Mouse (Mus musculus) mature B cell (primary cell): ENCODE measurements at regions not wholly inside any gene's neighbourhood (a gene's known extent, or its start where the extent isn't known, plus 50 kb on each side); places are given as distances from the start of the nearest gene placed in this dataset.
"Not testable (repeated sequence)": the region's sequence is repeated elsewhere in the genome, so short reads cannot be mapped to it uniquely, and the experiment has no call there.

Source experiments
- in situ Hi-C: fragments of 300-500 bp; cut with MboI; formaldehyde crosslinking; loops from 2 replicates; pipeline ENCODE4 v1.14.3; 2019

DNA sequence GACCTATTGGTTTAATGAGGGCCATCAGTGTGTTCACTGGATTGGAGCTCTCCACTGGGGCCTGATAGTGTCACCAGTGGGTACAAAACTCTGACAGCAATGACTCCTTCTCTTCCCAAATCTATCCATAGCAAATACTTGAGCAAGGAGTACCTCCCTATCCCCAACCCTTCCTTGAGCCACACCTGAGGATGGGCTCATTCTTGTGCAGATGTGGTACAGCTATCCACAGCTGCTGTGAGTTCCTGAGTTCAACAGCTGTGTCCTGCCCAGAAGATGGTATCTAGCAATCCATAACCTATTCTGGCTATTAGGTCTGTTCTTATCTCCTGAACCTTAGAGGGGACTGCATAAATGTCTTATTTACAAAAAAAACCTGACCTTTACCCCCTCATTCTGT is 148.7 kb upstream of the Cwc22 start:
- in situ Hi-C loops = no loop called here

DNA sequence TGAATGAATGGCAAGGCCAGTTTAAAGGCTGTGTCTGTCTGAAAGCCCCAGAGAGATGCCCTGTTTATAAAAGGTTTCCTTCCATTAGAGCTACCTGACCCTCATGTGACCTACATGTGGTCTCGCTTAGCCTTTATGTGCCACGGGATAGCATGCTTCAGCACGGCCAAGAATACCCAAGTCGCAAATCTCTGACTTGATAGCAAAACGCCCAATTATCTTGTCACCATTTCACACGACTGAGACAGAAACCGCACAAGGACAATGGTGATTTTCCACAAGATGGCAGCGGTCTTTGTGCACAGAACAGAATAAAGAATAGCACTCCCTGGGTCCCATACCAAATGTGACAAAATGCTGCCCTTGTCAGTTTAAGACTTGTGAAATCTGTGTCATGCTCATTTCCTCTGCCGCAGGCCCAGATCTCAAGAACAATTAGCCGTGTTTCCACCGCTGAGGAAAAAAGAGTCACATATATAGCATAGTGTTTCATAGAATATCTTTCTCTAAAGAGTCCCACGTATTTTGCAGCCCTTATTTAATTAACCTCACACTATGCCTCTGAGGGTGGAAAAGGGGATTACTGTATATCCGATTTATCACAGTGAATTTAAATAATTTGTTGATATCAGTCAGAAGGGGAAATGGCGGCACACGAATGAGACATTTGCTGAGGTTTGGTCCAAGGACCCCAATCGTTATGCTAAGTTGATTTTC is 118.3 kb upstream of the Cwc22 start:
- in situ Hi-C loops = no loop called here

DNA sequence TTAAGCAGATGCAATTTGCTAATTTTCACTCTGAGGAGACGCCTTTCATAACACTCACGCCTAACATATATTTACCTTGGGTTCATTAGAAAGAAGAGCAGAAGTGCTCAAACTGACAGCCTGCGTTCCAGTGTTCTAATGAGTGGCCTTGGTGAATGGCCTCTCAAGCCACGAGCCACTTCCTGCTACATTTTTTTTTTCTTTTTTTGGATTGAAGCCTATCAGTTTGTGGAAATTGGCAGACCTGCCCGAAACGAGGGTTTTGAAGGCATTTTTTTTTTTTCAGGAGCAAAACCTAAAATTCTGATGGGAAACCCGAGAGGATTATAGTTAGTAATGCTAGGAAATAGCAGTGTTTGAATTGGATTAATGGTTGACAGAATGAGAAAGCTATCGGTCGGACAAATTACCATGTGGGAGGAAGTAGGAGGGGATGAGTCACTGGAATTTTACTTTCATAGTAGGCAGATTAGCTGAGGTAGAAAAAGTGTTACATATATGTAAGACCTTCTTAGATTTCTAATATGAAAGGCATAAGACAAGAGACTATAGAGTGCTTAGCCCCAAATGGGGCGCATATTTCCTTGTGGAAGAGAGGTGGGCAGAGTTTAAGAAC is 113.7 kb upstream of the Cwc22 start:
- in situ Hi-C loops = no loop called here

DNA sequence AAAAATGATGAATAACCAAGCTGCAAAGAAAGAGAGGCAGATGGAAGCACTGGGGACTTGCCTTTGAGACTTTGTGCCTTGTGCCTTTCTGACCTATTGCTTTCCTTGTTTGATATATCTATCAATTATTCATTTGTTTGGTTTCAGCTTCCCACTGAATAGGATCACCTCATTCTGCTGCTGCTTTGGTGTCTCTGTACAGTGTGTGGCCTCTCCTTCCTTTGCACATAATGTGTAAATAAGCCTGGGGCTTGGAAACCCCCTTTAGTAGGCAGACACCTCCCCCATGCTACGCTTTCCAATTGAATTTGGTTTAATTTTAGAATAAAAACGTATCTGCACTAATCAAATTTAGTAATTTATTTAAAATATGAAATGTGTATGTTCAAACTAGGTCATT is 112.8 kb upstream of the Cwc22 start:
- in situ Hi-C loops = no loop called here

DNA sequence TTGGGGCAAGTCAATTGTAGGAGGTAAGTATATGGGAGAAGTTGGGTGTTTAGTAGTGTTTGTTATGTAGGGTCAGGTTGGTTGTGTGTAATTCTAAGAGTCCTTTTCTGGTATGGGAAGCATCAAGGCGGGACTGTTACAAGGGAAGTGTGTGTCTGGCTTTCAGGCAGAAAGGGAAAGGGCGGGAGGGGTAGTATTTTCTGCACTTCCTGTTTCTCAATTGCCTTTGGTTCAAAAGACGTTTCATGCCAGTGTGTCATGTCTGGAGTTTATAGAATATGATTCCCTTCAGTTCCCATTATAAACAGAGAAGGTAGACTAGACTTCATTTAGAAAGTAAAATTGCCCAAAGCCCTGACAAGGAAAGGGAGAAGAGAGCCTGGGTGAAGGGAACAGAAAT is 107.7 kb upstream of the Cwc22 start:
- in situ Hi-C loops = no loop called here

DNA sequence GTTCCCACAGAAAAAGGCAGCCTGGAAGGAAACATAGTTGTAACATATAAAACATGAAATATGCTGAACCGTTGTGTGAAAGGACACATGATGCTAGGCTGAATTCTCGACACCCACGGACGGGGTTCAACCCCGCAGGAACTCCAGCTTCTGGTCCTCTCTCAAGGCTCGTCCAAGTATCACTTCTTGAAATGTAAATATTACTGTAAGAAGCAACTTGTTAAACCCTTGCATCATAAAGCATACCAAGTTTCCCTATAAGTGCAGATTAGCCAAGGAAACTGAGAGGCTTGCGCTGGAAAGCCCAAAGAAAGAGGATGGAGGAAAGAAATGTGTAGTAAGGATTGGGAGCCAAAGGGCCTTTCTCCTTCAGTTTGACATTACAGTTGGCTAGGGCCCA is 104.4 kb upstream of the Cwc22 start:
- in situ Hi-C loops = no loop called here

DNA sequence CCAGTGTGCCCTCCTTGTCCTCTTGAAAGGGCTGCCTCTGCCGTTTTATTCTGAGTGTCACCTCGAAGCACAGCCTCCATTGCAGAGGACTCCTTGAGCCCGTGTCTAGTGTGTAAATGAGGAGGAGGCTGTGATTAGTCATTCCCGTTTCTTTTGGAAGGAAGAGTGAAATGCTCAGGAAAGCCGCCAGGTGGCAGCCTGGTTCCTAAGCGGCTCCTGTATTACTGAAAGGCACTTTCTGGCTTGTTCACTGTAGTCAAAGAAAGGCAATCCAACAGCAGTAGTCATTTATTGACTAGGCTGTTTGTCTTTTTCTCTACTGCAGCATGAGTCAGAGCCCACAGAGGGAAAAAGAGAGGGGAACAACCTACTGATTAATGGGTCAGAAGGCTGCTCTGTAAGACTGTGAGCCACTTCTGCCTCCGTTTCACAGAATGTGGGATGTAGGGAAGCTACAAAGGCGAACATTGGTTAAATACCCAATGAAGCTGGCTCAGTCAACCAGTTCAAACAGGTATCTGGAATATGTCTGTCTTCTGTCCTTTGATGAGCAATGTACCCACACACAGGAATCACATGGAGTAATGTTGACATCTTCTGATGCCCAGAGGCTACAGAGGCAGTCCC is 103.2 kb upstream of the Cwc22 start:
- in situ Hi-C loops = loop anchor here (10.0 kb wide), 1 partner anchor 865 kb away; no protein-coding TSS in a partner anchor

DNA sequence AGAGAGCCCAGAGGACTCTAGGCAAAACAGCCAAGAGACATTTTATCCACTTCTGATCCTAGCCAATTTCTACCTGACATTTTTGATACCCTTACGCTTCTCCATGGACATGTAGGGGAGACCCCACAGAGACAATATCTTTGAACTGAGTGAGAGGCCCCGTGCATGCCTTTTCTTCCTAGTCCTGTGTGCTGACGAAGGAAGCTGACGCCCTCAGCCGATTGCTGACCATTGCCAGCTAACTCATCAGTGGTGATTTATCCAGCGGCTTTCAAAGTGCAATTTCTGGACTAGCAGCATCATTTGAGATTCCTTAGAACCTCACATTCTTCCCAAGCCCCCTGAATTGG is 102.5 kb upstream of the Cwc22 start:
- in situ Hi-C loops = loop anchor here (10.0 kb wide), 1 partner anchor 866 kb away; no protein-coding TSS in a partner anchor

DNA sequence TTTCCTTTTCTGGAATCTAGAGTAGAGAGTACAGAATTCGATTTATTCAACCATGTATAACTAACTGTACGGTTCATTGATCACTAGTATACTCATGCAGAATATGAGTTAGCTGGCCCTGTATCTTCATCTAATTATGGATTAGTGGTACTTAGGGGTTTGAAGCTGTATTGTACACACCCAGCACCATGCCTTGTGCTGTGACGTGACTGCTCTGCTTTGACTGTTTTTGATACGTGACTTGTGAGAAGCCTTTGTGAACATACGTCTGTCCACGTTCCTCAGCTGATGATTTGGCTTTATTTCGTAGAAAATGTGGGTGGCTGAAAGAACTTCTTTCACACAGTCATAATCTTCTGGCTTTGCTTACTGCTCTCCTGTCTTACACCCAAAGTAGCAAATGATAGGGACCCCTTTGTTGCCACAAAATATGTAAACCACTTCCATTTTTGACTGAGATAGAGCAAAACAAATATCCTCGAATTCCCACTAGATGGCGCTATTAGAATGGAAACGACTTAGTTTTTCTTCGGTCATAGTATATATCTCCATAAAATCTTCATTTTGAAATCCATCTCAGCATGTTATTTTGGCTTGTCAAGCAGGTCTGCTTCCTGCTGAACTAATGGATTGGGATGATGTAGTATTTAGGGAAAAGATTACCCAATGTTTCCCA is 102.0 kb upstream of the Cwc22 start:
- in situ Hi-C loops = loop anchor here (10.0 kb wide), 1 partner anchor 867 kb away; no protein-coding TSS in a partner anchor

DNA sequence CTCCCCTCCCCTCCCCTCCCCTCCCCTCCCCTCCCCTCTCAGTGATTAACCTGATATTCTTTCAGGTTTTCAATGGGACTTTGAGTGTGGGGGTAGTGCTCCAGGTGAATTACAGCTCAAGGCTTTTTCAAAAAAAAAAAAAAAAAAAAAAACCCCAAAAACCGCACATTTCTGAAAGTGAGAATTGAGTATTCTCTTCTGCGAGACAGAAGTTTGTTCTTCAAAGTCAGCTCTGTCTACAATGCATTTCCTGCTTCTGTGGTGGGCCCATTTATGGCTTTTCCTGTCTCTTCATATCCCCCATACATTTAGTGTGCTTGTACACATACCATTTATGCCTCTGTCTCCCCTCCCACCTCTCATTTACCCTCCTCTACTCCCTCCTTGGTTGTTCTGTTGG is 81.1 kb upstream of the Cwc22 start:
- in situ Hi-C loops = no loop called here

DNA sequence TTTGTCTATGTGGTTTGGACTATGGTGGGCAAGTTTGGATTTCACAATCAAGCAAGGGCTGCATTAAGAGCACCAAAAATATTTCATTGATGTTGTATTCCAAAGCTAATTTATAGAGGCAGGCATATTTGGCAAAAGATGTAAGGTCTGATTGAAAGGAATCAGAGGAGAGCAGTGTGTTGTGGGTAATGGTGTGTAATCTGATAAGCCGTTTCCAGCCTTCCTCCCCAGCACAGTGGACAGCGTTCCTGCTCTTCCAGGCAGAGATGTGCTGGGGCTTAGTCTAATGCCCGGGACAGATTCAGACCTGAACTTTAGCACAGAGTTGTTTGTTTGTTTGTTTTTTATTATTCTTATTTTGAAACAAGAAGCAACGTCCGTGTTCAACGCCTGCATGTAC is 80.6 kb upstream of the Cwc22 start:
- in situ Hi-C loops = no loop called here

DNA sequence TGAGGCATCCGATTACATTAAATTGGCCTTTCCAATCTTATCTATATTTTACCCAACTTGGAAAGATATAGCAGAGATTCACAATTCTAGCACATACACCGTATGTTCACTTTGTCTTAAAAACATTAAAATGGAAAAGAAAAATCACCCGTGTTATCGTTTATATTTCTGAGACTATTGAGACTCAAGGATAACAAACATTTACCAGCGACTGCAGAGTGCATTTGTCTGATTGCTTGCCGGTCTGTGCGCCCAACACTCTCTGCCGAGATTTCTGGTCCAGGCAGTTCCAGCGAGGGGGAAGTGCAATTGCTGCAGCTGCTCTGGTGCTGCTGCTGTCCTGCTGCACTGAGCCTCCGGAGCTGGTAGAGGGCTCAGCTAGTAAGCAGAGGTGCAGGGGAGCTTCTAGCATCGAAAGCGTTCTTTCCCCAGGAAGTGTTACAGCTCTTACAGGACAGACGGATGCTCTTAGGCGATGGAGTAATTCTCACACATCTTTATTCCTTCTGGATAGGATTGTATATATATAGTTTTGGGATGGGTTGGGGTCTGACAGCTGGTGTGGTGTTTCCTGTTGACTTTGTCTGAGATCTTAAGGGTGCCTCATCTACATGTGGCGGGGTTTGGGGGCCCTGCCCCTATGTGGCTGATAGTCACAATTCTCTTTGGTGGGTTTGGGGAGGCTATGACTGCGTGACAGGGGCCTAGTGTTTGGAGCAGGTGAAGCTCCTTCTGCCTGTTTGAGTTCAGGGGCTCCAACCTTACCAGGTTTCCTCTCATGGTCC is 79.7 kb upstream of the Cwc22 start:
- in situ Hi-C loops = no loop called here

DNA sequence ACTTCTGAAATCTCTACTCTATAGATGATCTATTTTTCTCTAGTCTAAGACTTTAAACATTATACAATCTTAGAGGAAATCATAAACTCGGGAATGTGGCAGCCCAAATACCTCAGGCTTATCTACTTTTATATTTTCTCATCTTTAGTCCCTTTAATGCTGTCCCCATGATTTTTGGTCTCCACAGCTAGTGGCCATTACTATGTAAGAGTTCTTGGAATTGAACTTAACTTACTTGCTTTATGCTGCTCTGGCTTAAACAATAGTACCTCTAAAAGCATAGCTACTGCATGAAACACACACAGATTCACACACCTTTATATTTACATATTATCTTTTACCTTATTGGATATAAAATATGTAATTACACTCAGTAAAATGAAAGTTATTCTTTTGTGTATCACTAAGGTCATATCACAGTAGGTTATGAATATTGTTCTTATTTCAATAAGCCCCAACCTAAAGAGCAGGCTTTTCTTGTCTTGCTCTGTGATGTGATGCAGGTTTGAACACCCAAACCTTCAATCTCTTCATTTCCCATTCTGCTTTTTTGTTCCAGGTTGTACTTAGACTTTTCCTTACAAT is 78.9 kb upstream of the Cwc22 start:
- in situ Hi-C loops = no loop called here

DNA sequence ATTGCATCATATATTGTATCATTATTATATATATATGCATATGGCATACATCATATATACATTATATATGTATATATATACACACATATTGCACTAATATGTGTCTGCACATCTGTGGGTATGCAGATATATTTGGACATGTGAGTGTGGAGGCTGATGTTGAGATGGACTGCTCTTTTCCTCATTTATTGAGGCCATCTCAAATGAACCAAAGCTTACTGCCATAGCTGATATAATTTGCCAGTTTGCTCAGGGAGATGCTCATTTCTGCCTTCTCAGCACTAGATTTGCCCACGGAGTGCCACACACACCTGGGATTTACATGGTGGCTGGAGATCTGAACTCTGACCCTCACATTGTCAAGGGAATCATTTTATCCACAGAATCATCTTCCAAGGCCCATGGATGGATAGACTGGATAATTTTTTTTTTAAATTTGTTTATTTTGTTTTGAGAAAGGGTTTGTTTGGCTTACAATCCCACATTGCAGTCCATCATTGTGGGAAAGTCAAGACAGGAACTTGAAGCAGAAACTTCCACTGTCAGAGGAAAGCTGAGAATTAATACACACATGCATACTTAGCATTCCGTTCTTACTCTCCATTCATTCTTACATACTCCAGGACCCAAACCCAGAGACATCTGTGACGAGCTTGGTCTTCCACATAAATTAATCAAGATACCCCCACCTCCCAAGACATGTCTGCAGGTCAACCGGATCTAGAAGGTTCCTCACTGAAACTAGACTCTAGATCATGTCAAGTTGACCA is 77.9 kb upstream of the Cwc22 start:
- in situ Hi-C loops = no loop called here

DNA sequence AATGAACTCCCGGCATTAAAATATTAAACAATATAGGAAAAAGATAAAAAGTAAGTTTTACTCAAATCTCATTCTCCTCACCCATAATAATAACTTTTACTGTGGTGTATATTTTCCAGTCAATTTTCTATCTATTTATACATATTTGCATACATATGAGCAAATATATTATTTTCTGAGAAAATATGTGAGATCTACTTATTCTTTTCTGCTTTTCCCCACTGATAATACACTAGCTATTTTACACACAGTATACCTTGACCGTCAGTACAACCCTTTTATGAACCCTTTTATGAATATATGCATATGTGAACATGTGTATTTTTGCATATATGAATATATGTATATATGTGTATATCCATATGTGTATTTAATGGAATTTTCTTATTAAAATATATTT is 77.2 kb upstream of the Cwc22 start:
- in situ Hi-C loops = no loop called here

DNA sequence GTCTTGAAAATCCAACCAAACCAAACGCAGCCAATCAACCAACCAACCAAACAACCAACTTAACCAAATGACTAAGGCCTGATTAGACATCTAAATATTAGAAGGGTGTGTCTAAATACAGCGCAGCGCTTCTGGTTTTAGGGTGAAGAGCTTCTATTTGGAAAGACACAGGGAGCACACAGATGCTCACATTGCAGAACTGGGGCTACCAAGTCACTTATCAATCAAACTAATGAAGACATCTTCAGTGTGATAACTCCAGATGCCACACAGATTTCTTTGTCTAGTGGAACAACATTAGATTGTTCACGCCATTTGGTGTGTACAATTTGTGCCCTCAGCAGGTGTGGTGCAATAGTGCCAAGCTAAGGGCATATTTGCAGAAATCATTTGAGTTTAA is 76.6 kb upstream of the Cwc22 start:
- in situ Hi-C loops = no loop called here

DNA sequence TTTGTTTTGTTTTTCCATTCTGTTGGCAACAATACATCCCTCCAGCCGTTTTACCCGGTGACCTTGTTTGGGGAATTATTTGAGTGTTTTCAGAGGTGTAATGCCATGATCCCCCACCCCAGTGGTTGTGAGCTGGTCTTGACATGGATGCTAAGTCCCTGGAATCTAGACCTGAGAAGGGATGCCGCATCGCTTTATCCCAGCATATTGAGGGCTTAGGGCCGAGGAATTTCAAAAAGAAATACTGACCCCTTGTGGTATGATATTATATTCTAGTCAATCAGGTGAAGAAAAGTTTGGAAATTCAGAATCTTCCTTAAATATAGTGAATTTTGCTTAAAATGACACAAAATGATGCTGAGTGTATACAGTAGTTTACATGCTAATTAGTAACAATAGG is 75.7 kb upstream of the Cwc22 start:
- in situ Hi-C loops = no loop called here

DNA sequence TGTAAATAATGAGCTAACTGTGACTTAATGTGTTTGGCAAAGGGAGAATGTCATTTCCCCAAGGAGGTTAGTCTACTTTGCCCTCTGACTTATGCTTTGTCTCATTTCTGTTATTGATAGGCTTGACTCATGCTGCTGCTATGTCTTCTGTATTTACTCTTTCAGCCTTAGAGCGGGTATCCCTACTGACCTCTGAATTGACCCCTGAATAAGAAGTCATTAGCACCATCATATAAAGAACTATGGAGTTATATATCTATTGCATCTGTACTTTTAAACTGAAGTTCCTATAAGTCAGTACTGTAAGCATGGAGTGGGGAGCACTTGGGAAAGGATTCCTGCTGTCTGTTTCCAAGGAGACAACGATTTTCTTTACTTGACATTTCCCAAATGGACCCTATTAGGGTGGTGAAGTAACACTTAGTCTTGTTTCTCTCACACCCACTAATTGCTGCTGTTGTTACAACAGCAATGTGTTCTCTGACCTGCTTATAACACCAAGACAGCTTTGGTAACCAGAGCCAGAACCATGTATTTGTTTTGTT is 75.3 kb upstream of the Cwc22 start:
- in situ Hi-C loops = no loop called here

DNA sequence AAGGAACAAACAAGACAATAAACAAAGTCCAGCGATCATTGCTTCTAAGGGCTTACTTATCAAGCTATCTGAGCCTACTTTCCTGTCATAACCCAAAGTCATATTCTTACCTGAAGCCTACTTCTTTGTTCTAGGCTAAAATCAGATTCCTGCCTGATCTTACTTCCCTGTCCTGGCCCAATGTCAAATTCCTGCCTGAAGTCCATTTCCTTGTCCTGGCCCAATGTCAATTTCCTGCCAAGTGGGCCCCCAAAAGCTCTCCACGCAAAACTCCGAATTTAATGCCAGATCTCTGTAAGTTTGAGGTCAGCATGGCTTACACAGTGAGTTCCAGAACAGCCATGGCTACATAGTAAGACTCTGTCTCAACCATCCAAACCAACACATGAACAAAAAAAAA is 74.3 kb upstream of the Cwc22 start:
- in situ Hi-C loops = no loop called here

DNA sequence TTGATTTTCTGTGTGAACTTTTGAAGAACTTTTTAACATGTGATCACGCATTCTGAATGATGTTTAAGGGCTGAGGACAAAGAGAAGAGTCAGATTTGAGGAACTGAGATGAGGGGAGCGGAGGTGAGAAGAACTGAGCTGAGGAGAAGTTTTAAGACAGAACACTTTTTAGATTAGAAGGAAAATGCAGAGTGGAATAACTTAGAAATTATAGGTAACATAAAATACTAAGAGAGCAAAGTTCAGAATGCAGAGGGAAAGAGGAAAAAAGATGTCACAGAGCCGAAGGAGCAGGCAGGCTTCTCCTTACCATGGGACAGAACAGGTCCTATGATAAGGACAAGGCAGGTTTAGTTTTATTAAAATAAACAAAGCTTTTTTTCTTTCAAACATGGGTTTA is 73.7 kb upstream of the Cwc22 start:
- in situ Hi-C loops = no loop called here

DNA sequence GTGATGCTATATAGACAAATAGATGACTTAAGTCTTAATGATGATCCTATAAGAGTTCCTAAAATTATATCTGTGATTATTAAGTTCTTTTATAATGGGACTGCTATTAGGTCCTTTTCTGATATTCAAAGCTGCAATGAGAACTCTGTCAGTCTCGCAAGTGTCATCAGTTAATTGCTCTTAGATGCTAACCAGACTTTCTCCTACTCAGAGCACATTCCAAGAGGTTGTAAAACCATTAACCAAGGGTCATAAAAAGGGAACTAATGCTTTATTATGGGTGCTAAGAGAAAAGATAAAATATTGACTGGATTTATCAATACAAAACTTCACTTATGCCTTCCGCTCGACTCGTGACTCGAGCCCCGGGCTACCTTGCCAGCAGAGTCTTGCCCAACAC is 66.3 kb upstream of the Cwc22 start:
- in situ Hi-C loops = not testable (repeated sequence)
